Mouse (Mus musculus): ENCODE measurements around the gene Zfp62. TPM values are rescaled to one million over a fixed set of nuclear protein-coding genes. Genes with fewer than 3 reads are reported as not detected.

Zfp62 gene
- polyA plus RNA-seq, 2 experiments, result 5.2 to 10.6 TPM

- peaks cover 35 to 44% of the 10 kb centered on the region in 2 experiments for H3K4me1 ChIP-seq (replicated peaks; ENCODE audit: control insufficient read depth in 2 of 2, insufficient read depth in 2 of 2, low read length in 1 of 2)
Measured at GRCm38 (mm10) chr11:49243727-49244594, 40.9 kb downstream of the Zfp62 start, which contains the start of gene Mgat1. Gene Mgat1 (plus strand): TSS chr11:49244191.

GRCm38 (mm10) chr11:49244595-49244930 lies 41.5 kb downstream of the Zfp62 start:
- peak overlapping the region; percentile 96 for H3K4me2 ChIP-seq (ENCODE audit: low read depth)
- H3K9me3 ChIP-seq (ENCODE audit: control insufficient read depth, low read length), result no peaks in the 10 kb centered on the region
- no peaks in the 10 kb centered on the region for H3K27me3 ChIP-seq (ENCODE audit: control insufficient read depth, insufficient read depth, low read length)
- peaks cover 39 to 50% of the 10 kb centered on the region in 2 experiments for H3K4me1 ChIP-seq (replicated peaks; ENCODE audit: control insufficient read depth in 2 of 2, insufficient read depth in 2 of 2, low read length in 1 of 2)
- 5% methylated on average over 4 of the region's 4 CpGs for WGBS (ENCODE audit: insufficient replicate concordance)
- peak overlapping the region; percentile 73 for H3K27ac ChIP-seq
- no peaks in the 10 kb centered on the region for H3K36me3 ChIP-seq (replicated peaks; ENCODE audit: control insufficient read depth, insufficient read depth, low read depth)
- TF ChIP-seq EP300 (IDR thresholded peaks at IDR 0.05; ENCODE audit: low read depth) (no peak), CTCF (IDR thresholded peaks at IDR 0.05; ENCODE audit: low read depth) (no peak)
- DNase-seq (ENCODE audit: low read depth in 3 of 3, low spot score in 3 of 3) (no peak), ATAC-seq (ENCODE audit: insufficient read depth) (no peak)
- H3K4me3 ChIP-seq (ENCODE audit: insufficient read depth in 1 of 2, low read depth in 2 of 2, low read length in 2 of 2), result peak overlapping the region; percentile 60 to 68
- H3K9ac ChIP-seq (replicated peaks), result peak overlapping the region; percentile 70

More at GRCm38 (mm10) chr11:49243727-49244594, 40.9 kb downstream of the Zfp62 start, which contains the start of gene Mgat1:
- Histone ChIP-seq H3K36me3 (replicated peaks; ENCODE audit: control insufficient read depth, insufficient read depth, low read depth) (no peaks in the 10 kb centered on the region), H3K27me3 (ENCODE audit: control insufficient read depth, insufficient read depth, low read length) (no peaks in the 10 kb centered on the region), H3K4me3 (ENCODE audit: insufficient read depth in 1 of 2, low read depth in 2 of 2, low read length in 2 of 2) (peak within 1 kb of the TSS; percentile 60 to 68), H3K9me3 (ENCODE audit: control insufficient read depth, low read length) (no peaks in the 10 kb centered on the region), H3K4me2 (ENCODE audit: low read depth) (peak within 1 kb of the TSS; percentile 96), H3K27ac (peak within 1 kb of the TSS; percentile 73), H3K9ac (replicated peaks) (peak within 1 kb of the TSS; percentile 70)
- under 1% methylated on average over 55 of the region's 60 CpGs for WGBS (ENCODE audit: insufficient replicate concordance)
- DNase-seq (ENCODE audit: low read depth in 3 of 3, low spot score in 3 of 3), result peak; percentile 85 to 92 (median 87)
- no peak for TF ChIP-seq EP300 (IDR thresholded peaks at IDR 0.05; ENCODE audit: low read depth)
- TF ChIP-seq CTCF (IDR thresholded peaks at IDR 0.05; ENCODE audit: low read depth), result peak; percentile 56
- ATAC-seq (ENCODE audit: insufficient read depth), result peak; percentile 89

- WGBS (ENCODE audit: insufficient replicate concordance), result 16% methylated on average over 7 of the region's 7 CpGs
- TF ChIP-seq CTCF (IDR thresholded peaks at IDR 0.05; ENCODE audit: low read depth) (no peak), EP300 (IDR thresholded peaks at IDR 0.05; ENCODE audit: low read depth) (no peak)
- DNase-seq (ENCODE audit: low read depth in 3 of 3, low spot score in 3 of 3) (peak in 1 of 3 experiments; percentile 41), ATAC-seq (ENCODE audit: insufficient read depth) (no peak)
- H3K4me2 ChIP-seq (ENCODE audit: low read depth), result peak overlapping the region; percentile 96
- H3K4me3 ChIP-seq (ENCODE audit: insufficient read depth in 1 of 2, low read depth in 2 of 2, low read length in 2 of 2), result peak overlapping the region; percentile 48 to 68
- H3K27ac ChIP-seq, result peak overlapping the region; percentile 73
- H3K27me3 ChIP-seq (ENCODE audit: control insufficient read depth, insufficient read depth, low read length), result no peaks in the 10 kb centered on the region
- H3K9me3 ChIP-seq (ENCODE audit: control insufficient read depth, low read length), result no peaks in the 10 kb centered on the region
- H3K36me3 ChIP-seq (replicated peaks; ENCODE audit: control insufficient read depth, insufficient read depth, low read depth), result no peaks in the 10 kb centered on the region
- peak overlapping the region; percentile 43; the same call in 1 of the 2 replicates for H3K9ac ChIP-seq (replicated peaks)
- peaks cover 43 to 54% of the 10 kb centered on the region in 2 experiments for H3K4me1 ChIP-seq (replicated peaks; ENCODE audit: control insufficient read depth in 2 of 2, insufficient read depth in 2 of 2, low read length in 1 of 2)
Measured at GRCm38 (mm10) chr11:49245176-49245575, 42.1 kb downstream of the Zfp62 start.

DNA sequence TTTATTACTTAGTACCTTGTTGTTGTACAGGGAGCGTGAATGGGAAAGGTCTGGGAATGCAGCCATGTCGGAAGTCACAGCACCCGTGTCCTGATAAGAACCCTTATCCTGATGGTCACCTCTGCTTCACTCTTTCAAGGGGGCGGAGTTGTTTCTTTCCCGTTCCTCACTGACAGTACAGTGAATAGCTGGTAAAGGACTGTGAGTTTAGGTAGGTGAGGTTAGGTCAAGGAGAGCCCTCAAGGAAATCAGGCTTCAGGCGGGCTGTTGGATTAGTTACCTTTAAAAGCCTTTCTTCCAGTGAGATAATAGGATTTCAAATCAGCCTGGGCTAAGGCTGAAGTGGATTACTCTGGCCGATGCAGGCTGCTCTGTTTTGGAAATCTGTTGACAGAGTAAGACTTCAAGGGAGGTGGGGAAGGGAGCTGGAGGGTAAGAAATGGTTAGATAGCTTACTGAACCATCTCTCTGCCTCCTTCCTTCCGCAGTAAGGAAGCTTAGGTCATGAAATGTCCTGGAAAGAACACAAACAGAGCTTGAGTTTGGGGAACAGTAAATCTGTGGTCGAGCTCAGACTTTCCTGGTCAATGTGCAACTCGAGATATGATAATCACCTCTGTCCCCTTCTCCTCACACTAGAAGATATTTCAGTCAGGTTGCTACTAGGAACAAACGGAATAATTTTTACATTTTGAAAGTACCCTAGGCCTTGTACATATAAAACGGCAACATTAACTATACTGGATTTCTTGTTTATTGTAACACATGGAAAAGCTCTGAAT lies 42.7 kb downstream of the Zfp62 start:
- peak overlapping the region; percentile 48 to 68 for H3K4me3 ChIP-seq (ENCODE audit: insufficient read depth in 1 of 2, low read depth in 2 of 2, low read length in 2 of 2)
- peak overlapping the region; percentile 43 for H3K9ac ChIP-seq (replicated peaks)
- H3K4me1 ChIP-seq (replicated peaks; ENCODE audit: control insufficient read depth in 2 of 2, insufficient read depth in 2 of 2, low read length in 1 of 2), result peaks cover 43 to 55% of the 10 kb centered on the region in 2 experiments
- DNase-seq (ENCODE audit: low read depth in 3 of 3, low spot score in 3 of 3), result no peak
- WGBS (ENCODE audit: insufficient replicate concordance), result 7% methylated on average over 12 of the region's 12 CpGs
- TF ChIP-seq CTCF (IDR thresholded peaks at IDR 0.05; ENCODE audit: low read depth) (no peak), EP300 (IDR thresholded peaks at IDR 0.05; ENCODE audit: low read depth) (no peak)
- H3K9me3 ChIP-seq (ENCODE audit: control insufficient read depth, low read length), result no peaks in the 10 kb centered on the region
- no peaks in the 10 kb centered on the region for H3K36me3 ChIP-seq (replicated peaks; ENCODE audit: control insufficient read depth, insufficient read depth, low read depth)
- peak overlapping the region; percentile 43 for H3K27ac ChIP-seq
- peak overlapping the region; percentile 96 for H3K4me2 ChIP-seq (ENCODE audit: low read depth)
- no peak for ATAC-seq (ENCODE audit: insufficient read depth)
- no peaks in the 10 kb centered on the region for H3K27me3 ChIP-seq (ENCODE audit: control insufficient read depth, insufficient read depth, low read length)
